Mouse (Mus musculus): ENCODE measurements at regions not wholly inside any gene's neighbourhood (a gene's known extent, or its start where the extent isn't known, plus 50 kb on each side); places are given as distances from the start of the nearest gene placed in this dataset.

- Histone ChIP-seq H3K27ac (ENCODE audit: insufficient read depth, low read length) (no peak overlapping the region), H3K4me1 (ENCODE audit: control insufficient read depth, insufficient read depth, low read length) (no peaks in the 10 kb centered on the region), H3K27me3 (ENCODE audit: control insufficient read depth, insufficient read depth, low read length) (no peaks in the 10 kb centered on the region), H3K4me3 (replicated peaks; ENCODE audit: insufficient read depth, low read depth, low read length) (no peak overlapping the region)
- TF ChIP-seq POLR2A (IDR thresholded peaks at IDR 0.05; ENCODE audit: borderline replicate concordance, insufficient read depth, low read length) (no peak), CTCF (IDR thresholded peaks at IDR 0.05; ENCODE audit: borderline replicate concordance, insufficient read depth, low read depth, low read length) (no peak)
- no peak for DNase-seq
- 47% methylated on average over 5 of the region's 5 CpGs for WGBS
Observed at GRCm38 (mm10) chr11:48605223-48605824, 194.8 kb upstream of the Rack1 start.

GRCm38 (mm10) chr11:48601096-48601495, 199.0 kb upstream of the Rack1 start:
- no peak for TF ChIP-seq POLR2A (IDR thresholded peaks at IDR 0.05; ENCODE audit: borderline replicate concordance, insufficient read depth, low read length)
- TF ChIP-seq CTCF (IDR thresholded peaks at IDR 0.05; ENCODE audit: borderline replicate concordance, insufficient read depth, low read depth, low read length), result no peak
- no peak overlapping the region for H3K4me3 ChIP-seq (replicated peaks; ENCODE audit: insufficient read depth, low read depth, low read length)
- H3K27ac ChIP-seq (ENCODE audit: insufficient read depth, low read length), result no peak overlapping the region
- WGBS, result 87% methylated on average over 1 of the region's 1 CpGs
- no peaks in the 10 kb centered on the region for H3K27me3 ChIP-seq (ENCODE audit: control insufficient read depth, insufficient read depth, low read length)
- DNase-seq, result no peak
- H3K4me1 ChIP-seq (ENCODE audit: control insufficient read depth, insufficient read depth, low read length), result no peaks in the 10 kb centered on the region

DNA sequence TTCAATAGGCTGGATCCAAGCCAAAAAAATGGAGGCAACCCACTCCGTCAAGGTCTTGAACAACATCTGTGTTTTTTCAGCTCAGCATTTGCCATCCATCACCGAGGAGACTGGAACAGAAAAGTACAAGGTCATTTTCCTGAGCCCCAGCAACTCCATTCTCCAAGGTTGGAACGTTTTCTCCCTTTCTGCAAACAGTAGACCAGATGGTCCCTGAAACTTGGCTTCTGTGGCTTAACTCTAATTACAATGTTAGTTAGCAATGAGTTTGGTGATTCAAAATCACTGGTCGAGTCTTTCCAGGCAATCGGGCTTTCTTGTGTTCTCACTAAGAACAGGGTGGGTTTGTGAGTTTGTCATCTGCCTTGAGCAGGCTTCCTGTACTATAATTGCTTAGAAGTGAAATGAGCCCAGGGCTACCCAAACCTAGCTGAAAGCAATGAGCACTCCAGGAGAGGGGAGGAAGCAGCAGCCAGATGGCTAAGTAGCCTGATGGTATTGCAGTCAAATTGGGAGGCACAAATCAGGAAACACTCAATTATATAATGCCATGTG, 200.5 kb upstream of the Rack1 start:
- TF ChIP-seq POLR2A (IDR thresholded peaks at IDR 0.05; ENCODE audit: borderline replicate concordance, insufficient read depth, low read length) (no peak), CTCF (IDR thresholded peaks at IDR 0.05; ENCODE audit: borderline replicate concordance, insufficient read depth, low read depth, low read length) (no peak)
- H3K4me3 ChIP-seq (replicated peaks; ENCODE audit: insufficient read depth, low read depth, low read length), result no peak overlapping the region
- 15% methylated on average over 5 of the region's 5 CpGs for WGBS
- DNase-seq, result peak in 1 of 2 experiments; percentile 5
- H3K27ac ChIP-seq (ENCODE audit: insufficient read depth, low read length), result no peak overlapping the region
- H3K4me1 ChIP-seq (ENCODE audit: control insufficient read depth, insufficient read depth, low read length), result no peaks in the 10 kb centered on the region
- H3K27me3 ChIP-seq (ENCODE audit: control insufficient read depth, insufficient read depth, low read length), result no peaks in the 10 kb centered on the region

GRCm38 (mm10) chr11:48599033-48599432, 201.1 kb upstream of the Rack1 start:
- Histone ChIP-seq H3K27ac (ENCODE audit: insufficient read depth, low read length) (no peak overlapping the region), H3K4me1 (ENCODE audit: control insufficient read depth, insufficient read depth, low read length) (no peaks in the 10 kb centered on the region), H3K27me3 (ENCODE audit: control insufficient read depth, insufficient read depth, low read length) (no peaks in the 10 kb centered on the region), H3K4me3 (replicated peaks; ENCODE audit: insufficient read depth, low read depth, low read length) (no peak overlapping the region)
- DNase-seq, result no peak
- no peak for TF ChIP-seq CTCF (IDR thresholded peaks at IDR 0.05; ENCODE audit: borderline replicate concordance, insufficient read depth, low read depth, low read length)
- no peak for TF ChIP-seq POLR2A (IDR thresholded peaks at IDR 0.05; ENCODE audit: borderline replicate concordance, insufficient read depth, low read length)

DNA sequence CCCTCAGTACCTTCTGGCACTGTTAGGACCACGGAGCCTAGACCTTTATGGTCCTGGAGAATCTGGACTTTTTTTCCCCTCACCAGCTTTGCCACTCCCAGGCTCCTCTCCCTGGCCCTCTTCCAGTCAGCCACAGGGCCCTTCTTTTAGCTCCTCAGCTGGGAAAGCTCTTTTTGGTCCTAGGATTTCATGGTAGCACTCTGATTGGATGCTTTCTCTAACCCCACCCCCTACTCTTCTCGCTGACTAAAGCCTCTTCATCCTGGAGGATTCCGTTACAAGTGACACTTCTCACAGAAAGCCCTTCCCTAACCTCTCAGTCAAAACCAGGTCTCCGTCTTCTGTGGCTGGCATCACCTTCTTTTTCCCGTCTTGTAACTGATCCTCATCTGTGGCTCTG, 205.7 kb upstream of the Rack1 start:
- no peaks in the 10 kb centered on the region for H3K4me1 ChIP-seq (ENCODE audit: control insufficient read depth, insufficient read depth, low read length)
- H3K27me3 ChIP-seq (ENCODE audit: control insufficient read depth, insufficient read depth, low read length), result no peaks in the 10 kb centered on the region
- TF ChIP-seq CTCF (IDR thresholded peaks at IDR 0.05; ENCODE audit: borderline replicate concordance, insufficient read depth, low read depth, low read length), result no peak
- H3K4me3 ChIP-seq (replicated peaks; ENCODE audit: insufficient read depth, low read depth, low read length), result no peak overlapping the region
- 16% methylated on average over 5 of the region's 5 CpGs for WGBS
- H3K27ac ChIP-seq (ENCODE audit: insufficient read depth, low read length), result no peak overlapping the region
- DNase-seq, result no peak

DNA sequence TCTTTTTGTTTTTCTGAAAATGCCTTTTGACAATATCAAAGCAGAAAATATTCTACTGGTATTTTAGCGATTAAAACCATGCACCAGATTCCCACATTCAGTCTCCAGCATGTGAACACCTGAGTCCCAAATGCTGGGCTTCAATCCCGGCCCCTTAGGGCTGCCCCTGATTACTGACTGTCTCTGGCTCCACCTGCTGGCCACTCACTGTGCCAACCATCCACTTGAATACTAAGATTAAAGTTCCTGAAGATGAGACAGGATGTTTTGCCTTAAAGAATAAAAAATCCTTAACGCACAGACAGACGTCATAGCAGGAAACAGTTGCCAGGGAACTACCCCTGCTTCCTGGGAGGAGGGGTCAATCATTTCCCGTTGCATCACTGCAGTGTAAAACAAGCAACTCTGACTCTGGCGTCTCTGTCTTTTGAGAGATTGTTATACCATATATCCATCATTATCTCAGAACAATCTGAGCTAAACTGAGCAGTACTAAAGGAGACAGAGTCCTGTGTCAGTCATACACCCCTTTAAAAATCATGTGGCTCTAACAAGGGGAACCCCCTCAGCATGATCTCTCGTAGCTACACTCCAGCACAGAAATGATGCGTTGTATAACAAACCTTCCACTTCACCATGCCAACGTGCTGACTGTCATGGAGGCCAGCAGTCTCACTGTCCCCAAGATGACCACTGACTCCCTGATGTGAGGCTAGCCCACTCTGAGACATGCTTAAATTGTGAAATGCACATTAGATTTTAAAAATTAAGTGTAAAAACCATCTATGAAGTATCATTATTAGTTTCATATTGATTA, 211.1 kb upstream of the Rack1 start:
- TF ChIP-seq CTCF (IDR thresholded peaks at IDR 0.05; ENCODE audit: borderline replicate concordance, insufficient read depth, low read depth, low read length), result peak; percentile 65
- no peak for TF ChIP-seq POLR2A (IDR thresholded peaks at IDR 0.05; ENCODE audit: borderline replicate concordance, insufficient read depth, low read length)
- Histone ChIP-seq H3K4me3 (replicated peaks; ENCODE audit: insufficient read depth, low read depth, low read length) (no peak overlapping the region), H3K27me3 (ENCODE audit: control insufficient read depth, insufficient read depth, low read length) (no peaks in the 10 kb centered on the region), H3K4me1 (ENCODE audit: control insufficient read depth, insufficient read depth, low read length) (no peaks in the 10 kb centered on the region), H3K27ac (ENCODE audit: insufficient read depth, low read length) (no peak overlapping the region)
- WGBS, result 23% methylated on average over 9 of the region's 9 CpGs
- peak; percentile 22 to 32 for DNase-seq

GRCm38 (mm10) chr11:48568769-48569168, 231.4 kb upstream of the Rack1 start:
- Histone ChIP-seq H3K4me1 (ENCODE audit: control insufficient read depth, insufficient read depth, low read length) (no peaks in the 10 kb centered on the region), H3K4me3 (replicated peaks; ENCODE audit: insufficient read depth, low read depth, low read length) (no peak overlapping the region), H3K27ac (ENCODE audit: insufficient read depth, low read length) (no peak overlapping the region), H3K27me3 (ENCODE audit: control insufficient read depth, insufficient read depth, low read length) (no peaks in the 10 kb centered on the region)
- TF ChIP-seq POLR2A (IDR thresholded peaks at IDR 0.05; ENCODE audit: borderline replicate concordance, insufficient read depth, low read length) (no peak), CTCF (IDR thresholded peaks at IDR 0.05; ENCODE audit: borderline replicate concordance, insufficient read depth, low read depth, low read length) (no peak)
- DNase-seq, result no peak
- WGBS, result 54% methylated on average over 3 of the region's 3 CpGs
